Mouse (Mus musculus): ENCODE results near the gene Kifc3. TPM values are rescaled to one million over a fixed set of nuclear protein-coding genes. Genes with fewer than 3 reads are reported as not detected.

The Kifc3 gene
- total and polyA plus RNA-seq, 2 experiments from 2014 or later, result 32.7 to 54.1 TPM

DNA sequence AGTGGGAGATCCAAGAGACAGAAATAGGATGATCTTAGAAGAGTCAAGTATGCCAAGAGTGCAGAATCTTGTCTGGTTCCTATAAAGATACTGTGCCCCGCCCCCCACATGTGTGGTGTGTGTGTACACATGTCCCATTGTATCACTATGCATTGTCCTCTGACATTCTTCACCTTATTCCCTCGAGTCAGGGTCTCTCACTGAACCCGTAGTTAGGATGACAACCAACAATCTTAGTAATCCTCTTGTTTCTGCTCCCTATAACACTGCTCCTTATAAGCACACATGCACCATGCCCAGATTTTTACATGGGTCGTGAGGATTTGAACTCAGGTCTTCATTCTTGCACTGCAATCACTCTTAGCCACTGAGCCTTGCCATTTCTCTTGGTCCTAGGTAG lies 123.3 kb downstream of the Kifc3 start:
- Histone ChIP-seq H3K4me3 (ENCODE audit: low read depth, low read length) (no peak overlapping the region), H3K27me3 (ENCODE audit: insufficient read depth, low read length) (no peaks in the 10 kb centered on the region), H3K9ac (no peak overlapping the region), H3K27ac (ENCODE audit: low read depth, low read length) (no peak overlapping the region), H3K4me1 (ENCODE audit: insufficient read depth) (peaks cover 7% of the 10 kb centered on the region; the same call in 1 of the 2 replicates), H3K9me3 (ENCODE audit: low read length) (no peaks in the 10 kb centered on the region), H3K4me2 (ENCODE audit: low read depth) (no peak overlapping the region), H3K36me3 (ENCODE audit: insufficient read depth) (peaks cover 14% of the 10 kb centered on the region)
- ATAC-seq, result no peak
- 81% methylated on average over 4 of the region's 4 CpGs for WGBS
- no peak for DNase-seq
- TF ChIP-seq CTCF (IDR thresholded peaks at IDR 0.05; ENCODE audit: low read depth), result no peak

DNA sequence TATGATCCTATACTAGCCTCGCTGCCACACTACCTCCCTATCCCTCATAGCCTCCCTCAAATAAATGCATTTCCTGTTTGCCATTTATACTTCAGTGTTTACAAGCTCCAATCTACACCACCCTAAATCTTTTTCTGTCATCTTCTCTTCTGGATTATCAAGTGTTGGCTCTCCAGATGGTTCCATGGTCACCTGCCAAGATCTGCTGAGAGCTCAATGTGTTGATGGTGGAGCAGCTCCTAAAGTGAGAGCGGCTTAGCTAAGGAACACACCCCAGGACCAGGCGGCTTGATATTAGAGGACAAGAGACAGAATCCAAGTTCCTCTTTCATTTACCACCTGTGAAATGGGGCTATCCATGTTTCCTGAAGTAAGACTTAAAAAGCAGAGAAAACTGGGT lies 124.6 kb downstream of the Kifc3 start:
- Histone ChIP-seq H3K9ac (no peak overlapping the region), H3K27ac (ENCODE audit: low read depth, low read length) (no peak overlapping the region), H3K27me3 (ENCODE audit: insufficient read depth, low read length) (no peaks in the 10 kb centered on the region), H3K36me3 (ENCODE audit: insufficient read depth) (peaks cover 5% of the 10 kb centered on the region; the same call in 1 of the 2 replicates), H3K4me3 (ENCODE audit: low read depth, low read length) (no peak overlapping the region), H3K4me1 (ENCODE audit: insufficient read depth) (peaks cover 7% of the 10 kb centered on the region; the same call in 1 of the 2 replicates), H3K4me2 (ENCODE audit: low read depth) (no peak overlapping the region), H3K9me3 (ENCODE audit: low read length) (no peaks in the 10 kb centered on the region)
- DNase-seq (no peak), ATAC-seq (no peak)
- no peak for TF ChIP-seq CTCF (IDR thresholded peaks at IDR 0.05; ENCODE audit: low read depth)
- 81% methylated on average over 3 of the region's 3 CpGs for WGBS

- Histone ChIP-seq H3K36me3 (ENCODE audit: insufficient read depth) (no peaks in the 10 kb centered on the region), H3K27ac (ENCODE audit: low read depth, low read length) (no peak overlapping the region), H3K9ac (no peak overlapping the region), H3K27me3 (ENCODE audit: insufficient read depth, low read length) (no peaks in the 10 kb centered on the region), H3K4me2 (ENCODE audit: low read depth) (no peak overlapping the region), H3K4me1 (ENCODE audit: insufficient read depth) (no peaks in the 10 kb centered on the region), H3K4me3 (ENCODE audit: low read depth, low read length) (no peak overlapping the region), H3K9me3 (ENCODE audit: low read length) (no peaks in the 10 kb centered on the region)
- ATAC-seq (no peak), DNase-seq (no peak)
- no peak for TF ChIP-seq CTCF (IDR thresholded peaks at IDR 0.05; ENCODE audit: low read depth)
- 82% methylated on average over 17 of the region's 17 CpGs for WGBS
These were observed 126.5 kb downstream of the Kifc3 start for GRCm38 (mm10) chr8:95076151-95076550.

DNA sequence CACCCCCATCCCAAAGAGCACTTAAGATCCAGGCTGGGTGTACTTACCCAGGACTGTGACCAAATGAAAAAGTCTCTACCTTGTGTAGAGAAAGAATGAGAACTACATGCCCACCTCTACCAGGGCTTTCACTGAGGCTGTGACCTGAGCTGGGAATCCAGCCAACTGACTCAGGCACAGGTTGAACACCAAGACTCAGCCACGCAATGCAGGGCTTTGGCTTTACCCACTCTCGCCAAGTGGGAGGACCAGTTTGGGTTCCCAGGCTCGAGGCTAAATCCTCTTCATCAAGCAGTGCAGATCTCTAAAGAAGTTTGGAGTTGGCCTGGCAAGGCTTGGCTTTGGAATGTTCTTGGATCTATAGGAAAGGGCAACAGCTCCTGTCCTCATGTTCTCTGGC lies 127.1 kb downstream of the Kifc3 start:
- TF ChIP-seq CTCF (IDR thresholded peaks at IDR 0.05; ENCODE audit: low read depth), result no peak

GRCm38 (mm10) chr8:95067582-95067981 lies 135.0 kb downstream of the Kifc3 start:
- no peak overlapping the region for H3K27ac ChIP-seq (ENCODE audit: low read depth, low read length)
- DNase-seq, result peak; percentile 32
- TF ChIP-seq CTCF (IDR thresholded peaks at IDR 0.05; ENCODE audit: low read depth), result peak; percentile 60
- no peak overlapping the region for H3K9ac ChIP-seq
- no peaks in the 10 kb centered on the region for H3K4me1 ChIP-seq (ENCODE audit: insufficient read depth)
- ATAC-seq, result no peak
- no peaks in the 10 kb centered on the region for H3K36me3 ChIP-seq (ENCODE audit: insufficient read depth)
- H3K4me3 ChIP-seq (ENCODE audit: low read depth, low read length), result no peak overlapping the region
- no peaks in the 10 kb centered on the region for H3K27me3 ChIP-seq (ENCODE audit: insufficient read depth, low read length)
- H3K9me3 ChIP-seq (ENCODE audit: low read length), result no peaks in the 10 kb centered on the region
- 48% methylated on average over 3 of the region's 3 CpGs for WGBS
- no peak overlapping the region for H3K4me2 ChIP-seq (ENCODE audit: low read depth)

More for the DNA sequence above, 127.1 kb downstream of the Kifc3 start:
- H3K27ac ChIP-seq (ENCODE audit: low read depth, low read length), result no peak overlapping the region
- H3K27me3 ChIP-seq (ENCODE audit: insufficient read depth, low read length), result no peaks in the 10 kb centered on the region
- WGBS, result 76% methylated on average over 3 of the region's 3 CpGs
- no peak for DNase-seq
- H3K4me3 ChIP-seq (ENCODE audit: low read depth, low read length), result no peak overlapping the region
- no peaks in the 10 kb centered on the region for H3K4me1 ChIP-seq (ENCODE audit: insufficient read depth)
- no peaks in the 10 kb centered on the region for H3K9me3 ChIP-seq (ENCODE audit: low read length)
- ATAC-seq, result no peak
- H3K4me2 ChIP-seq (ENCODE audit: low read depth), result no peak overlapping the region
- no peak overlapping the region for H3K9ac ChIP-seq
- no peaks in the 10 kb centered on the region for H3K36me3 ChIP-seq (ENCODE audit: insufficient read depth)

DNA sequence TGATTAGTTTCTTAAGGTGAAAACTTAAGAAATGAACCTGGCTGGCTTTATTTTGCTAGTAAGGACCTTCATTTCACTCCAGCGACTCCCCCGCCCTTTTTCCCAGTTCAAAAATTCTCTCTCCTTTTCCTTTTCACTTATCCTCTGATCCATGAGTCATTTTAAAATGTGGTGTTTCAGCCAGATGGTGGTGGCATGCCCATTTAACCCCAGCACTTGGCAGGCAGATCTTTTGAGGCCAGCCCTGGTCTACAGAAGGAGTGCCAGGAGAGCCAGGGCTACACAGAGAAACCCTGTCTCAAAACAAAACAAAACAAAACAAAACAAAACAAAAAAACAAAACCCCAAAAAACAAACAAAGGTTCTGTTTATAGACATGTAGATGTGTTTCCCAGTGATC lies 138.1 kb downstream of the Kifc3 start:
- WGBS, result 75% methylated on average over 2 of the region's 2 CpGs
- Histone ChIP-seq H3K9me3 (ENCODE audit: low read length) (no peaks in the 10 kb centered on the region), H3K4me2 (ENCODE audit: low read depth) (no peak overlapping the region), H3K27me3 (ENCODE audit: insufficient read depth, low read length) (no peaks in the 10 kb centered on the region), H3K36me3 (ENCODE audit: insufficient read depth) (no peaks in the 10 kb centered on the region), H3K27ac (ENCODE audit: low read depth, low read length) (no peak overlapping the region), H3K4me3 (ENCODE audit: low read depth, low read length) (no peak overlapping the region), H3K4me1 (ENCODE audit: insufficient read depth) (no peaks in the 10 kb centered on the region), H3K9ac (no peak overlapping the region)
- ATAC-seq (no peak), DNase-seq (no peak)
- no peak for TF ChIP-seq CTCF (IDR thresholded peaks at IDR 0.05; ENCODE audit: low read depth)

DNA sequence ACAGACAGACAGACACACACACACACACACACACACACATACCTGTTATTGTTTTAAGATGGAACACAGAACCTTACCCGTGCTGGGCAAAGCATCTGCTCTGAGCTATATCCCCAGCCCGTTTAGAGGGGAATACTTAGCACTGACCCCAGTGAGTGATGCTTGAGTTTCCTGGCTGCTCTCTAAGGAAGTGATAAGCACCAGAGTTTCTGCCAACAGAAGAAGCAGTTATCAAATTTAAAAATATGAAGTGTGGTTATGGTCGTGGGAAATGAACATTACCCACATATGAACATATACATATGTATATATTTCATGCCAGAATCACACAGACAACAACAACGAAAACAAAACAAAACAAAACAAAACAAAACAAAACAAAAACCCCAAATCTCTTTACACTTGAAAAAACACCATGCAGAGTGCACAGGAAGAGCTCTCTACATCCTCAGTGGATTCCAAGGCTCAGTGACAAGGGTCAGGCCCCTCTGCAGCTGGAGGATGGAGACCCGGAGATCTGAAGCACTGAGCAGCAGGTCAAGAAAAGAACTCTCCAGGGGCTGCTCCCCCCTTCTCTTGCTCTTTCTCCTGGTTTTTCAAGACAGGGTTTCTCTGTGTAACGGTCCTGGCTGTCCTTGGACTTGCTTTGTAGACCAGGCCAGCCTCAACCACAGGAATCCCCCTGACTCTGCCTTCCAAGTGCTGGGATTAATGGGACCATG lies 142.6 kb downstream of the Kifc3 start:
- no peaks in the 10 kb centered on the region for H3K9me3 ChIP-seq (ENCODE audit: low read length)
- TF ChIP-seq CTCF (IDR thresholded peaks at IDR 0.05; ENCODE audit: low read depth), result no peak
- DNase-seq (no peak), ATAC-seq (no peak)
- 60% methylated on average over 6 of the region's 6 CpGs for WGBS
- no peaks in the 10 kb centered on the region for H3K4me1 ChIP-seq (ENCODE audit: insufficient read depth)
- H3K27me3 ChIP-seq (ENCODE audit: insufficient read depth, low read length), result no peaks in the 10 kb centered on the region
- no peak overlapping the region for H3K9ac ChIP-seq
- H3K27ac ChIP-seq (ENCODE audit: low read depth, low read length), result no peak overlapping the region
- no peak overlapping the region for H3K4me2 ChIP-seq (ENCODE audit: low read depth)
- no peaks in the 10 kb centered on the region for H3K36me3 ChIP-seq (ENCODE audit: insufficient read depth)
- no peak overlapping the region for H3K4me3 ChIP-seq (ENCODE audit: low read depth, low read length)
